Mouse (Mus musculus): ENCODE results near the gene Ostf1. TPM values are rescaled to one million over a fixed set of nuclear protein-coding genes. Genes with fewer than 3 reads are reported as not detected.
"Not testable (repeated sequence)": the region's sequence is repeated elsewhere in the genome, so short reads cannot be mapped to it uniquely, and the experiment has no call there.

Gene Ostf1
- total and polyA plus RNA-seq, 3 experiments: 88.0 to 322 (median 281) TPM

DNA sequence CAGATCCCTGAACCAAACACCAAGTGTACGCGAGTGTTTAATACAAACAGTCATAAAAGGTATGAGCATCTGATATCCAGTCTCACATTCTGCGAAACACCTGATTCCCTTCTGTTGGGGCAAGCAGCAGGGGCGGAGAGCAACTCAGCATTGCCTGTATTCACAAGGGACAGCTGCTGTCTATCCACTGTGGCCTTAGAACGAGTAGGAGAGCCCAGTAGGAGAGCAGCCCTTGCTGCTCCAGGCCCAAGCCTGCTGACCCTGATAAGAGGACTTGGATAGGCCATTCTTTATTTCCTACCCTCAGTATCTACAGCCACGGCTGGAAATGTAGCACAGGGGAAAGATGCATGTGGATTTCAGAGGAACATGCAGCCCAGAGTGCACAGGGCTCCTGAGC is 38.7 kb downstream of the Ostf1 start:
- no peaks in the 10 kb centered on the region for H3K27me3 ChIP-seq (ENCODE audit: insufficient read depth, low read length)
- ATAC-seq (ENCODE audit: extremely low read depth, insufficient number of reproducible peaks, low FRiP score, poor library complexity, severe bottlenecking): no peak
- H3K4me1 ChIP-seq (ENCODE audit: insufficient read depth, low read depth, low read length): no peaks in the 10 kb centered on the region
- no peak for TF ChIP-seq GATA2 (IDR thresholded peaks at IDR 0.05; ENCODE audit: borderline replicate concordance, low read depth, low read length)
- TF ChIP-seq TAL1 (conservative IDR thresholded peaks at IDR 0.05; ENCODE audit: low read depth, low read length): no peak
- no peak for TF ChIP-seq POLR2AphosphoS5 (IDR thresholded peaks at IDR 0.05; ENCODE audit: insufficient replicate concordance, low read depth, low read length)
- no peak for TF ChIP-seq GATA1 (IDR thresholded peaks at IDR 0.05; ENCODE audit: borderline replicate concordance, low read length)
- TF ChIP-seq CTCF (IDR thresholded peaks at IDR 0.05; ENCODE audit: low read depth, low read length): no peak
- H3K4me3 ChIP-seq (ENCODE audit: low read depth, low read length): no peak overlapping the region
- no peak for DNase-seq (ENCODE audit: low spot score)
- H3K36me3 ChIP-seq (replicated peaks): peaks cover 68% of the 10 kb centered on the region
- H3K9me3 ChIP-seq (replicated peaks): no peaks in the 10 kb centered on the region

GRCm38 (mm10) chr19:18590942-18591354 is 40.7 kb downstream of the Ostf1 start:
- DNase-seq (ENCODE audit: low spot score) (no peak), ATAC-seq (ENCODE audit: extremely low read depth, insufficient number of reproducible peaks, low FRiP score, poor library complexity, severe bottlenecking) (no peak)
- TF ChIP-seq GATA1 (IDR thresholded peaks at IDR 0.05; ENCODE audit: borderline replicate concordance, low read length) (no peak), POLR2AphosphoS5 (IDR thresholded peaks at IDR 0.05; ENCODE audit: insufficient replicate concordance, low read depth, low read length) (no peak), CTCF (IDR thresholded peaks at IDR 0.05; ENCODE audit: low read depth, low read length) (no peak), GATA2 (IDR thresholded peaks at IDR 0.05; ENCODE audit: borderline replicate concordance, low read depth, low read length) (no peak), TAL1 (conservative IDR thresholded peaks at IDR 0.05; ENCODE audit: low read depth, low read length) (no peak)
- Histone ChIP-seq H3K9me3 (replicated peaks) (no peaks in the 10 kb centered on the region), H3K4me1 (ENCODE audit: insufficient read depth, low read depth, low read length) (no peaks in the 10 kb centered on the region), H3K36me3 (replicated peaks) (peaks cover 81% of the 10 kb centered on the region), H3K4me3 (ENCODE audit: low read depth, low read length) (no peak overlapping the region), H3K27me3 (ENCODE audit: insufficient read depth, low read length) (no peaks in the 10 kb centered on the region)

DNA sequence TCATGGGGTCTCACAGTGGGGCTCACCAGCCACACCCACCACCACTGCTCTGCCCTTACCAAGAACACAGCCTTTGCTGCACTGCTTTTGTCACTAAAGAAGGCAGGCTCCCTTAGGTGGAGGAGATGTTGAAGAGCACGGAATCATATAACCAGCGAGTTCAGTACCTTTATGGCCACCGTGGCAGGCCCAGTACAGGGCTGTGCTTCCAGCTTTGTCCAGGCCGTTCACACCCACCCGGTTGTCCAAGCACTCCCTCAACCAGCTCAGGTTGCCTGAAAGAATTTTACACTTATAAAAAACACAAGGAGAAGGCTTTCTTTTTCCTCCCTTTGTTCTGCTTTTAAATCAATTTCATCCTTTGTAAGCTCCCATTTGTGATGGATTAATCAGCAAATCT is 41.4 kb downstream of the Ostf1 start:
- ATAC-seq (ENCODE audit: extremely low read depth, insufficient number of reproducible peaks, low FRiP score, poor library complexity, severe bottlenecking): no peak

GRCm38 (mm10) chr19:18589276-18589675 is 42.3 kb downstream of the Ostf1 start:
- H3K4me3 ChIP-seq (ENCODE audit: low read depth, low read length): no peak overlapping the region
- H3K36me3 ChIP-seq (replicated peaks): peaks cover 88% of the 10 kb centered on the region
- no peaks in the 10 kb centered on the region for H3K9me3 ChIP-seq (replicated peaks)
- H3K4me1 ChIP-seq (ENCODE audit: insufficient read depth, low read depth, low read length): no peaks in the 10 kb centered on the region
- no peaks in the 10 kb centered on the region for H3K27me3 ChIP-seq (ENCODE audit: insufficient read depth, low read length)
- no peak for ATAC-seq (ENCODE audit: extremely low read depth, insufficient number of reproducible peaks, low FRiP score, poor library complexity, severe bottlenecking)
- TF ChIP-seq TAL1 (conservative IDR thresholded peaks at IDR 0.05; ENCODE audit: low read depth, low read length) (no peak), GATA2 (IDR thresholded peaks at IDR 0.05; ENCODE audit: borderline replicate concordance, low read depth, low read length) (no peak), CTCF (IDR thresholded peaks at IDR 0.05; ENCODE audit: low read depth, low read length) (no peak), GATA1 (IDR thresholded peaks at IDR 0.05; ENCODE audit: borderline replicate concordance, low read length) (no peak), POLR2AphosphoS5 (IDR thresholded peaks at IDR 0.05; ENCODE audit: insufficient replicate concordance, low read depth, low read length) (no peak)
- no peak for DNase-seq (ENCODE audit: low spot score)

More for the DNA sequence above, 41.4 kb downstream of the Ostf1 start:
- H3K36me3 ChIP-seq (replicated peaks): peaks cover 86% of the 10 kb centered on the region
- no peak overlapping the region for H3K4me3 ChIP-seq (ENCODE audit: low read depth, low read length)
- no peaks in the 10 kb centered on the region for H3K27me3 ChIP-seq (ENCODE audit: insufficient read depth, low read length)
- DNase-seq (ENCODE audit: low spot score): no peak
- no peaks in the 10 kb centered on the region for H3K9me3 ChIP-seq (replicated peaks)
- no peaks in the 10 kb centered on the region for H3K4me1 ChIP-seq (ENCODE audit: insufficient read depth, low read depth, low read length)
- TF ChIP-seq POLR2AphosphoS5 (IDR thresholded peaks at IDR 0.05; ENCODE audit: insufficient replicate concordance, low read depth, low read length) (no peak), GATA1 (IDR thresholded peaks at IDR 0.05; ENCODE audit: borderline replicate concordance, low read length) (no peak), GATA2 (IDR thresholded peaks at IDR 0.05; ENCODE audit: borderline replicate concordance, low read depth, low read length) (no peak), CTCF (IDR thresholded peaks at IDR 0.05; ENCODE audit: low read depth, low read length) (no peak), TAL1 (conservative IDR thresholded peaks at IDR 0.05; ENCODE audit: low read depth, low read length) (no peak)

- peaks cover 88% of the 10 kb centered on the region for H3K36me3 ChIP-seq (replicated peaks)
- H3K9me3 ChIP-seq (replicated peaks); H3K27me3 ChIP-seq (ENCODE audit: insufficient read depth, low read length); H3K4me3 ChIP-seq (ENCODE audit: low read depth, low read length); H3K4me1 ChIP-seq (ENCODE audit: insufficient read depth, low read depth, low read length); ATAC-seq (ENCODE audit: extremely low read depth, insufficient number of reproducible peaks, low FRiP score, poor library complexity, severe bottlenecking); DNase-seq (ENCODE audit: low spot score): not testable (repeated sequence)
Observed at GRCm38 (mm10) chr19:18588801-18589200, 42.8 kb downstream of the Ostf1 start.

DNA sequence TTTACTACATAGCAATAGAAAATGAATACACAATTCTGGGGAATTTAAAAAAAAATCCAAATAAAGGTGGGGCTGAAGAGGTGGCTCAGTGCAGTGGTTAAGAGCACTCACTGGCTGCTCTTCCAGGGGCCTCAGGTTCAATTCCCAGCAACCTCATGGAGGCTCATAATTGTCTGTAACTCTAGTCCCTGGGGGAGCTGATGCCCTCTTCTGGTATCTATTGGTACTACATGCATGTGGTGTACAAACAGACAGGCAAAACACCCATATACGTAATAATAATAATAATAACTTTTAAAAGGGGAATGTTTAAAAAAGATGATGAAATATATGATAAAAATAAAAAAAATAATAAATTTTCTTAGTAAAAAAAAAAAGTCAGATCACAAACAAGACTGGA is 43.4 kb downstream of the Ostf1 start:
- DNase-seq (ENCODE audit: low spot score): no peak
- no peak for TF ChIP-seq GATA2 (IDR thresholded peaks at IDR 0.05; ENCODE audit: borderline replicate concordance, low read depth, low read length)
- peak; percentile 27; the same call in 1 of the 2 replicates for TF ChIP-seq CTCF (IDR thresholded peaks at IDR 0.05; ENCODE audit: low read depth, low read length)
- Histone ChIP-seq H3K4me3 (ENCODE audit: low read depth, low read length) (no peak overlapping the region), H3K36me3 (replicated peaks) (peaks cover 89% of the 10 kb centered on the region), H3K27me3 (ENCODE audit: insufficient read depth, low read length) (no peaks in the 10 kb centered on the region), H3K4me1 (ENCODE audit: insufficient read depth, low read depth, low read length) (no peaks in the 10 kb centered on the region), H3K9me3 (replicated peaks) (no peaks in the 10 kb centered on the region)
- ATAC-seq (ENCODE audit: extremely low read depth, insufficient number of reproducible peaks, low FRiP score, poor library complexity, severe bottlenecking): no peak

DNA sequence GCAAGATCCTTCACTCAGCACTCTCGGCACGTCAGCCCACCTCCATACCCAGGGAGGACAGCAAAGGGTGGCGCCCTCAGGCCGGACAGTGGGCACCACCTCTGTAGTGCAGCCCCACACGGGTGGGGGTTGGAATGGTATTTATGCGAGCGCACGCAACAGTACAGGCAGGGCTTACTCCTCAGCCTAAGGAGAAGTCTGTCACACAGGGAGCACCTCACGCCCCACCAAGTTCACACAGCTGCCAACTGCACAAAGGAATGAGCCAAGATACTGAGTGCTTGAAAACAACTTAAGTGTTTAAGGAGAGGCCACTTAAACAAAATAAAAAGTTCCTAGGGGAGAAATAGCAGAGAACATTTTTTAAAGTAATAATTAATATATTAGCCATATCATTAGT is 44.5 kb downstream of the Ostf1 start:
- ATAC-seq (ENCODE audit: extremely low read depth, insufficient number of reproducible peaks, low FRiP score, poor library complexity, severe bottlenecking): no peak

More for the DNA sequence above, 44.5 kb downstream of the Ostf1 start:
- no peaks in the 10 kb centered on the region for H3K9me3 ChIP-seq (replicated peaks)
- no peak for DNase-seq (ENCODE audit: low spot score)
- TF ChIP-seq POLR2AphosphoS5 (IDR thresholded peaks at IDR 0.05; ENCODE audit: insufficient replicate concordance, low read depth, low read length): no peak
- TF ChIP-seq GATA1 (IDR thresholded peaks at IDR 0.05; ENCODE audit: borderline replicate concordance, low read length): no peak
- TF ChIP-seq GATA2 (IDR thresholded peaks at IDR 0.05; ENCODE audit: borderline replicate concordance, low read depth, low read length): no peak
- TF ChIP-seq CTCF (IDR thresholded peaks at IDR 0.05; ENCODE audit: low read depth, low read length): no peak
- TF ChIP-seq TAL1 (conservative IDR thresholded peaks at IDR 0.05; ENCODE audit: low read depth, low read length): no peak
- no peaks in the 10 kb centered on the region for H3K27me3 ChIP-seq (ENCODE audit: insufficient read depth, low read length)
- no peaks in the 10 kb centered on the region for H3K4me1 ChIP-seq (ENCODE audit: insufficient read depth, low read depth, low read length)
- peaks cover 90% of the 10 kb centered on the region for H3K36me3 ChIP-seq (replicated peaks)
- no peak overlapping the region for H3K4me3 ChIP-seq (ENCODE audit: low read depth, low read length)
